Mouse (Mus musculus) G1E (cell line): ENCODE results near the gene Tnpo1.

Experiments used
- CTCF ChIP-seq: IDR thresholded peaks from 2 replicates; pipeline ENCODE4 v1.5.1; 2012; ENCODE audit warnings: low read depth, low read length, inconsistent platforms, mixed read lengths
- GATA1 ChIP-seq: IDR thresholded peaks from 2 replicates; pipeline ENCODE4 v1.6.1; 2012; ENCODE audit warnings: borderline replicate concordance, low read length, inconsistent platforms, mixed read lengths
- GATA2 ChIP-seq: IDR thresholded peaks from 2 replicates; pipeline ENCODE4 v1.6.1; 2012; ENCODE audit warnings: low read depth, low read length, inconsistent platforms, borderline replicate concordance
- POLR2AphosphoS5 ChIP-seq: IDR thresholded peaks from 2 replicates; pipeline ENCODE4 v1.6.1; 2012; ENCODE audit warnings: low read depth, low read length, inconsistent platforms; ENCODE audit not compliant: insufficient replicate concordance
- TAL1 ChIP-seq: conservative IDR thresholded peaks from 2 replicates; pipeline ENCODE4 v1.6.1; 2012; ENCODE audit warnings: low read depth, low read length, inconsistent platforms, mixed read lengths

GRCm38 (mm10) chr13:98924897-98925485, 1.2 kb downstream of the Tnpo1 start:
- TF ChIP-seq CTCF = no peak
- no peak for TF ChIP-seq GATA1
- TF ChIP-seq TAL1 = no peak
- no peak for TF ChIP-seq GATA2
- TF ChIP-seq POLR2AphosphoS5 = no peak
